Mouse (Mus musculus): ENCODE measurements around the gene Ercc5.

- TF ChIP-seq CTCF (IDR thresholded peaks at IDR 0.05; ENCODE audit: control insufficient read depth, insufficient read depth, low read length) (no peak), POLR2A (IDR thresholded peaks at IDR 0.05; ENCODE audit: borderline replicate concordance, control insufficient read depth, low read depth, low read length) (no peak)
Measured at GRCm38 (mm10) chr1:44129929-44130581, 17.5 kb upstream of the Ercc5 start.

Measured in bone marrow, adult 2 months (tissue).